Mouse (Mus musculus) midbrain, embryonic 14.5 days (tissue): ENCODE results near the gene Fam155a. TPM values are rescaled to one million over a fixed set of nuclear protein-coding genes. Genes with fewer than 3 reads are reported as not detected.
"Not testable (repeated sequence)": the region's sequence is repeated elsewhere in the genome, so short reads cannot be mapped to it uniquely, and the experiment has no call there.

Experiments used
- ATAC-seq: fragments of 200-750 bp; cut with Nextera tagmentation; 2 replicates; pipeline ENCODE4 v1.8.0; 2017; ENCODE audit warnings: moderate number of reproducible peaks, moderate library complexity; ENCODE audit not compliant: low FRiP score, low TSS enrichment
- DNase-seq: peaks from one replicate; pipeline ENCODE4 v3.0.0-alpha.2; 2015
- H3K27ac ChIP-seq: fragments of 300-500 bp; sonication (generic); replicated peaks from 2 replicates; pipeline ENCODE4 v1.5.1; 2014; ENCODE audit warnings: mild to moderate bottlenecking, low read depth, low read length, moderate library complexity
- H3K27me3 ChIP-seq: fragments of 300-500 bp; sonication (generic); 2 replicates; pipeline ENCODE4 v1.6.1; 2014; ENCODE audit warnings: low read length, control low read depth, mixed read lengths; ENCODE audit not compliant: control insufficient read depth, insufficient read depth
- H3K36me3 ChIP-seq: fragments of 300-500 bp; sonication (generic); 2 replicates; pipeline ENCODE4 v1.6.1; 2014; ENCODE audit warnings: low read length, control low read depth; ENCODE audit not compliant: control insufficient read depth, insufficient read depth
- H3K4me1 ChIP-seq: fragments of 300-500 bp; sonication (generic); 2 replicates; pipeline ENCODE4 v1.6.1; 2014; ENCODE audit warnings: mild to moderate bottlenecking, antibody characterized with exemption, low read length, control low read depth; ENCODE audit not compliant: control insufficient read depth, insufficient read depth
- H3K4me2 ChIP-seq: fragments of 300-500 bp; sonication (generic); 2 replicates; pipeline ENCODE4 v1.6.1; 2014; ENCODE audit warnings: mild to moderate bottlenecking, low read length, moderate library complexity
- H3K4me3 ChIP-seq: fragments of 300-500 bp; sonication (generic); replicated peaks from 2 replicates; pipeline ENCODE4 v1.5.1; 2014; ENCODE audit warnings: low read depth, low read length
- H3K9ac ChIP-seq: fragments of 300-500 bp; sonication (generic); replicated peaks from 2 replicates; pipeline ENCODE4 v1.6.1; 2014; ENCODE audit warnings: mild to moderate bottlenecking, low read length, moderate library complexity
- H3K9me3 ChIP-seq: fragments of 300-500 bp; sonication (generic); 2 replicates; pipeline ENCODE4 v1.6.1; 2016; ENCODE audit warnings: low read length, control low read depth, mixed read lengths; ENCODE audit not compliant: control insufficient read depth
- WGBS: fragments of 180-500 bp; shearing (Covaris S2); extraction: QIAGEN DNeasy Blood & Tissue Kit; methylation state at CpG from one replicate; pipeline ENCODE4 v1.1.7; 2014; 5-methylcytosine and 5-hydroxymethylcytosine counted together
- polyA plus RNA-seq: library from polyadenylated mRNA; unstranded; fragments of >200 nt; fragmentation: Nextera tagmentation; extraction: Ambion mirVana; gene quantifications from 2 replicates; pipeline ENCODE4 v1.2.1, GENCODE M21; 2014

The Fam155a gene
- polyA plus RNA-seq, 1 experiment from 2014 or later, result 30.2 TPM

DNA sequence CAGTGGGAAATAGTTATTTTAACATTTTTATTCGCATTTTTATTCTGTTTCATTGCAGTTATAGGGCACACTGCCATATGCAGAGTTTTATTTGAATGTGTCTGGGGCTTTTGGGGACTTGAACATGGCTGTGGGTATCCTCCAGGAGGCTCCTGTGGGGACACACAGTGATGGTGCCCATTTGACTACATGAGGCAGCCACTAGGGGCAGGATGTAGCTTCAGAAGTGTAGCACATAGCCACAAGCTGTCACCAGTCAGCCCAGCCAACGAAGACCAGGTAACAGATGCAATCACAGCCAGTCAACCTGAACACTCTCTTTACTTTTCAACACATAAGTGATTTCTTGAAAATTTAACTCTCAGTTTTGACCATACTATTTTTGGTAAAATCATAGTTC, 377.7 kb downstream of the Fam155a start:
- 45% methylated on average over 2 of the region's 2 CpGs for WGBS
- H3K4me1 ChIP-seq, result no peaks in the 10 kb centered on the region
- H3K27ac ChIP-seq, result no peak overlapping the region
- H3K36me3 ChIP-seq, result no peaks in the 10 kb centered on the region
- H3K4me3 ChIP-seq, result no peak overlapping the region
- no peaks in the 10 kb centered on the region for H3K9me3 ChIP-seq
- no peak overlapping the region for H3K9ac ChIP-seq
- H3K4me2 ChIP-seq, result no peak overlapping the region
- DNase-seq (peak; percentile 19), ATAC-seq (no peak)
- H3K27me3 ChIP-seq, result no peaks in the 10 kb centered on the region

DNA sequence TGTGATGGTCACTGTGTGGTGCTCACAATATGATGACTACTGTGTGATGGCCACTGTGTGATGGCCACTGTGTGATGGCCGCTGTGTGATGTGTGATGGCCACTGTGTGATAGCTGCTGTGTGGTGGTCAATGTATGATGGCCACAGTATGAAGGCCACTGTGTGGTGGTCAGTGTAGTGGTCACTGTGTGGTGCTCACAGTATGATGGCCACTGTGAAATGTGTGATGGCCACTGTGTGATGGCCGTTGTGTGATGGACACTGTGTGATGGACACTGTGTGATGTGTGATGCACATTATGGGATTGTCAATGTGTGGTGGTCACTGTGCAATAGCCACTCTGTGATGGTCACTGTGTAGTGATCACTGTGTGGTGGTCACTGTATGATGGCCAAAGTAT, 380.7 kb downstream of the Fam155a start:
- H3K9me3 ChIP-seq, H3K4me3 ChIP-seq, H3K36me3 ChIP-seq, H3K9ac ChIP-seq, H3K4me1 ChIP-seq, DNase-seq, ATAC-seq, H3K27ac ChIP-seq, H3K27me3 ChIP-seq, H3K4me2 ChIP-seq: not testable (repeated sequence)
- WGBS, result 90% methylated on average over 2 of the region's 2 CpGs

DNA sequence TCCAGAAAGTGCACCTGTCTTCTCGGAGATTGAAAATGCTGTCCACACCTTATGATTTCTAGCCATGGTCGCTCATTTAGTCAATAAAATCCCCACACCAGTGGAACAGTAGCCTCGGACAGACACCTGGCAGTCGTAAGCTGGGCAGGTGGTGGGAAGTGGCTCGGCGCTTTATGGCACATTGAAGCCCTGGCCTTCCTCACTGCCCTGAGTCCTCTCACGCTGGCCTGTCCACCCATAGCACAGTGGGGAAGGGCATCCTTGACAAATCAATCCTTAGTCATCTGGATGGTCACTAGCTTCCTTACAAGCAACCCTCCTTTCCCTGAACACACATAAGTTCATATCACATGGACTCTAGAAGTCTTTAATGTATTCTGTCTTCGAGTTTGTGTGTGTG, 401.8 kb downstream of the Fam155a start:
- H3K4me3 ChIP-seq, result no peak overlapping the region
- 87% methylated on average over 8 of the region's 8 CpGs for WGBS
- H3K9me3 ChIP-seq, result no peaks in the 10 kb centered on the region
- ATAC-seq, result no peak
- H3K9ac ChIP-seq, result no peak overlapping the region
- no peaks in the 10 kb centered on the region for H3K4me1 ChIP-seq
- H3K27ac ChIP-seq, result no peak overlapping the region
- no peak for DNase-seq
- no peaks in the 10 kb centered on the region for H3K36me3 ChIP-seq
- no peak overlapping the region for H3K4me2 ChIP-seq
- no peaks in the 10 kb centered on the region for H3K27me3 ChIP-seq

DNA sequence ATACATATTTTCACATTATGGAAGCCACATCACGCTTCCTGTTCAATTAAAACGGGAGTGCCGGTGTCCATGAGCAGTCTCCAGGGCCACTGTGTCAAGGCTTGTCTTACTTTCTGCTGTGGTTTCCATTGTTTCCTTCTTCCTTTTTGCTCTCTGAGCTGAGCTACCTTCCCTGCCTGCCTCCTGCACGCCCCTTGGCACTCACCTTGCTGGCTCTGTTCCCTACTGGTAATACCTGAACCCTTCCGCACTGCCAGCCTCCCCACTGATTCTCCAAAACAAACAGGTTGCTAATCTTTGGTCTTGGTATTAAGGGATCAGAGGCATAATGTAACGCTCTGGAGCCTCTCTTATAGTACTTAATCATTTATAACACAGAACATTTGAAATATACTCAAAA, 403.2 kb downstream of the Fam155a start:
- no peaks in the 10 kb centered on the region for H3K9me3 ChIP-seq
- peak overlapping the region; percentile 32; the same call in 1 of the 2 replicates for H3K27ac ChIP-seq
- no peak overlapping the region for H3K4me3 ChIP-seq
- 67% methylated on average over 6 of the region's 6 CpGs for WGBS
- no peak; the same call in 1 of the 2 replicates for ATAC-seq
- no peaks in the 10 kb centered on the region for H3K27me3 ChIP-seq
- H3K4me1 ChIP-seq, result peaks cover 8% of the 10 kb centered on the region; the same call in 1 of the 2 replicates
- no peaks in the 10 kb centered on the region for H3K36me3 ChIP-seq
- no peak overlapping the region for H3K4me2 ChIP-seq
- H3K9ac ChIP-seq, result no peak overlapping the region
- no peak for DNase-seq

DNA sequence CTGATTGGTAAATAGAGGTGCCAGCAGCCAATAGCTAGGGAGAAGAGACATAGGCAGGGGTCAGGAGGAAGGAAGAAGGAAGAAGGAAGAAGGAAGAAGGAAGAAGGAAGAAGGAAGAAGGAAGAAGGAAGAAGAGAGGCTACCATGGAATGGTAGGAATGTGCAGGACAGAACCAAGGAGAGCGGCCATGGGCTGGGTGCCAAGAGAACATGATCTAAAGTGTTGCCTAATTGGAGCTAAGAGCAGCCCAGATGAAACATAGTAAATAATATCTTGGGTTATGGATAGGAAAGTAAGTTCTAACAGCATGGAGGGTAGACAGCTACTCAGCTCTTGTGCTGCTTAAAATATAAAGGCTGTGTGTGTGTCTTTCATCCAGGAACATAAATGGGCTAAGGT, 405.6 kb downstream of the Fam155a start:
- WGBS, result 100% methylated on average over 1 of the region's 1 CpGs
- H3K9me3 ChIP-seq, result no peaks in the 10 kb centered on the region
- H3K27ac ChIP-seq, result no peak overlapping the region
- H3K4me3 ChIP-seq, result no peak overlapping the region
- no peak overlapping the region for H3K9ac ChIP-seq
- peaks cover 9% of the 10 kb centered on the region; the same call in 1 of the 2 replicates for H3K4me1 ChIP-seq
- ATAC-seq (no peak), DNase-seq (no peak)
- no peaks in the 10 kb centered on the region for H3K27me3 ChIP-seq
- no peaks in the 10 kb centered on the region for H3K36me3 ChIP-seq
- no peak overlapping the region for H3K4me2 ChIP-seq

DNA sequence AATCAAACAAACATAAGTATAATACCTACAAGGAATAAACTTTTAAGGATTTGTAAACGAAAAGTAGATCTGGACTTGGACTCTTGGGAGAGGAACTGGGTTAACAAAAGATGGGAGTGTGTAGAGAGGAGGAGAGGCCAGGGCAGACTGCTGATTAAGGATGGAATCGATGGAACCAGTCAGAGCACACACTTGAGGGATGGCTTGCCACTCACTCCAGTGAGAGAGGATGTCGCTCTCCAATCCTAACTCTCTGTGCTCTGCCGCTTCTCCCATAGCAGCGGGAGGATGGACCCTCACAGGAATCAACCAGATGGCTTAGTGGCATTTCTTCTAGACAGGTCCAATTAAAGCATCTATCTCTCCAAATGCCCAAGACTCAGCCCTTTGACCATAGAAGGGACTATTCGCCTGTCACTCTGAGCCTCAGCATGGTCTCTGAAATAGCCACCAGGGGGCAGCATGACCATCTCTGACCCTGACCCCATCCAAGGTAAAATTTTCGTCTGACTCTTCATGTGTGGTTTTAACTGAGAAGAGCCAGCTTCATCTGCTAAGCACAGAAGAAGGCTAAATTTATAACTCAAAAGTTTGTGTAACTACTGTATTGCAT, 422.3 kb downstream of the Fam155a start:
- Histone ChIP-seq H3K4me1 (no peaks in the 10 kb centered on the region), H3K9ac (no peak overlapping the region), H3K36me3 (no peaks in the 10 kb centered on the region), H3K9me3 (no peaks in the 10 kb centered on the region), H3K4me3 (no peak overlapping the region), H3K4me2 (no peak overlapping the region), H3K27ac (no peak overlapping the region), H3K27me3 (no peaks in the 10 kb centered on the region)
- ATAC-seq, result peak; percentile 50
- DNase-seq, result peak; percentile 81
- 49% methylated on average over 7 of the region's 7 CpGs for WGBS

DNA sequence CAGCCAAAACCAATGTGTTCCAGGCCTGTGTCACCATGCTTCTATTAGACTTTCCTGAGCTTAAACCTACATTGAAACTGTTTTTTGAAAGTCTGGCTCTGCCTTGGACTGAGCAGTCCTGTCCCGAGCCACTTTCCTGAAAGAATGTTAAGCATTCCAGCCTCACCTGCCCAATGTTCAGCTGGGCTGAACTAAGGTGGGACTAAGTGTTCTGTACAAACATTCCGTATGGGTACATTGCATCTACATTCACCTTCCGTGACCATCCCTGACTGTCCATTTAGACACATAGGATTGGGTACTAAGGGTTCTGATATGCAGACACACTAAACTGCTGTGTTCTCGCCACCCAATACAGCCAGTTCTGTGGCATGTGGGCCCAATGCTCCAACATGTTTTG, 423.8 kb downstream of the Fam155a start:
- WGBS, result 72% methylated on average over 4 of the region's 4 CpGs
- ATAC-seq (no peak), DNase-seq (no peak)

DNA sequence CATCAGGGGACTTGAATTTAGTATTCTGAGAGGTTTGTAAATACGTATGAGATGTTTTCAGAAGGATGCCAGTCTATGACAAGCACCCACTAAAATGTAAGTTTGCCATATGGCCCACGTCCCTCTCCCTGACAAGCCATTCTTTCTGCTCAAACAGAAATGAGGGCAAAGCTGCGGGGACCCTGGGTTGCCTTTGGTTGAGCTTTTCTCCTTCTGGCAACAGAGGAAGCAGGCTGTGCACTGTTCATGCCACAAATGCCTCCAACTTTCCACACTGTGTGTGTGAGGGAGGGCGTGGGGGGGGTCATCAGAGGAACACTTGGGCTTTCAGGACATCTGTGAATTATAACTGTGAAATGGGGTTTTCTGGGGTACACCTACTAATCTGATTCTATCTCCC, 426.8 kb downstream of the Fam155a start:
- ATAC-seq (no peak), DNase-seq (no peak)
- Histone ChIP-seq H3K36me3 (no peaks in the 10 kb centered on the region), H3K27ac (no peak overlapping the region), H3K27me3 (no peaks in the 10 kb centered on the region), H3K4me3 (no peak overlapping the region), H3K9me3 (no peaks in the 10 kb centered on the region), H3K9ac (no peak overlapping the region), H3K4me1 (no peaks in the 10 kb centered on the region), H3K4me2 (no peak overlapping the region)
- 76% methylated on average over 4 of the region's 4 CpGs for WGBS

More for the DNA sequence above, 423.8 kb downstream of the Fam155a start:
- H3K36me3 ChIP-seq, result no peaks in the 10 kb centered on the region
- H3K9me3 ChIP-seq, result no peaks in the 10 kb centered on the region
- H3K27ac ChIP-seq, result no peak overlapping the region; the same call in 1 of the 2 replicates
- no peak overlapping the region for H3K9ac ChIP-seq
- H3K4me3 ChIP-seq, result no peak overlapping the region
- H3K27me3 ChIP-seq, result no peaks in the 10 kb centered on the region
- H3K4me2 ChIP-seq, result no peak overlapping the region
- H3K4me1 ChIP-seq, result no peaks in the 10 kb centered on the region

DNA sequence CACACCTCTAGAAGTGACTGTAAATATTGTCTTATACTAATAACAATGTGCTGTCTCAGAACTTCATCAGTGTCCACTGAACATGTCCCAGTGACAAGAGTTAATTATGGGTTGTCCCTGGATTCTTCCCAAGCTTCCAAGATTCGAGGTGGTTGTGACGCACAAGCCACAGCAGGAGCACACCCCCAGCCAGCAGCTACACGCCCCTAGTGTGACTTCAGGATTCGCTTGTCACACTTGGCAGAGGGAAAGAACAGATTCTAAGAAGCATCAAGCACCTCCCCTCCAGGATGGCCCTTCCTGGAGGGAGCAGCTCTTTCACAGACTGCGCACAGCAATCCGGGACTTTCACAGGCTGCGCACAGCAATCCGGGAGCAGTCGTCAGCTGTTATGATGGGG, 428.0 kb downstream of the Fam155a start:
- Histone ChIP-seq H3K27ac (no peak overlapping the region), H3K4me3 (no peak overlapping the region), H3K9ac (no peak overlapping the region), H3K36me3 (no peaks in the 10 kb centered on the region), H3K4me2 (no peak overlapping the region), H3K27me3 (no peaks in the 10 kb centered on the region), H3K4me1 (no peaks in the 10 kb centered on the region), H3K9me3 (no peaks in the 10 kb centered on the region)
- ATAC-seq (no peak), DNase-seq (no peak)
- WGBS, result 82% methylated on average over 9 of the region's 9 CpGs
